22 mouse cellular contexts compared by ENCODE assay signal in genomic region chr16:14264504-14264903, GRCm38 (mm10). TPM values are rescaled to one million over a fixed set of nuclear protein-coding genes. Genes with fewer than 3 reads are reported as not detected.
A peak's percentile ranks its signal among the peaks of the same experiment; 100 is the strongest.
DNase-seq lines count a peak whose midpoint lies in the region; ATAC-seq and TF ChIP-seq lines count a peak whose summit lies in the region.
"Had no signal": no experiment of that assay in that cellular context is flagged by ENCODE, and none has a peak within 500 bp of the region (broad histone marks: within the 10 kb centered on the region; RNA-seq: fewer than 3 reads in every experiment).

No protein-coding gene starts in this region.

- peak; percentile 76 for ATAC-seq in lung, postnatal 0 days
- ATAC-seq: activated CD4-positive, CD25-positive, alpha-beta regulatory T cell, adult 4 months; CD4-positive, CD25-positive, alpha-beta regulatory T cell, adult 4 months; Patski had no signal

- TF ChIP-seq CTCF in lung, postnatal 0 days (IDR thresholded peaks at IDR 0.05) = no peak; the same call in 1 of the 2 replicates
- TF ChIP-seq CTCF in lung, adult 2 months (IDR thresholded peaks at IDR 0.05; ENCODE audit: insufficient read depth, low read length) = no peak
- TF ChIP-seq CTCF in bone marrow macrophage, adult 2 months (IDR thresholded peaks at IDR 0.05; ENCODE audit: low read depth, low read length) = no peak

- peak; percentile 77 for TF ChIP-seq EP300 in lung, postnatal 0 days (IDR thresholded peaks at IDR 0.05)

- no peak overlapping the region for H3K4me3 ChIP-seq in lung, postnatal 0 days (ENCODE audit: low read depth, low read length)
- H3K4me3 ChIP-seq in lung, adult 2 months (replicated peaks; ENCODE audit: extremely low read depth, low read depth, low read length) = no peak overlapping the region
- no peak overlapping the region for H3K4me3 ChIP-seq in bone marrow macrophage, adult 2 months (ENCODE audit: insufficient read depth, low read length)
- H3K4me3 ChIP-seq: embryonic facial prominence, embryonic 13.5 days; embryonic facial prominence, embryonic 15.5 days; erythroblast, embryonic 14.5 days; forebrain, embryonic 10.5 days; forebrain, embryonic 12.5 days had no signal

- TF ChIP-seq POLR2A in lung, adult 2 months (IDR thresholded peaks at IDR 0.05; ENCODE audit: borderline replicate concordance, extremely low read depth, low read depth, low read length) = no peak
- TF ChIP-seq POLR2A in bone marrow macrophage, adult 2 months (IDR thresholded peaks at IDR 0.05; ENCODE audit: borderline replicate concordance, low read depth, low read length) = no peak

- no peaks in the 10 kb centered on the region for H3K9me3 ChIP-seq in lung, postnatal 0 days (ENCODE audit: low read length)
- H3K9me3 ChIP-seq: embryonic facial prominence, embryonic 13.5 days; embryonic facial prominence, embryonic 15.5 days; forebrain, embryonic 10.5 days; forebrain, embryonic 12.5 days; G1E had no signal

- H3K4me2 ChIP-seq in lung, postnatal 0 days (replicated peaks; ENCODE audit: low read depth, low read length) = no peak overlapping the region
- H3K4me2 ChIP-seq: embryonic facial prominence, embryonic 13.5 days; embryonic facial prominence, embryonic 15.5 days; forebrain, embryonic 12.5 days had no signal

- peak overlapping the region; percentile 33; the same call in 1 of the 2 replicates for H3K27ac ChIP-seq in lung, postnatal 0 days (ENCODE audit: low read length)
- H3K27ac ChIP-seq in bone marrow macrophage, adult 2 months (ENCODE audit: insufficient read depth, low read depth, low read length) = peak overlapping the region; percentile 49
- H3K27ac ChIP-seq: embryonic facial prominence, embryonic 13.5 days; embryonic facial prominence, embryonic 15.5 days; forebrain, embryonic 10.5 days; forebrain, embryonic 12.5 days had no signal

- WGBS in lung, postnatal 0 days = 62% methylated on average over 2 of the region's 2 CpGs
- WGBS in lung, adult 2 months = 51% methylated on average over 2 of the region's 2 CpGs

- H3K9ac ChIP-seq in lung, postnatal 0 days (replicated peaks; ENCODE audit: low read depth) = no peak overlapping the region
- H3K9ac ChIP-seq: embryonic facial prominence, embryonic 13.5 days; embryonic facial prominence, embryonic 15.5 days; forebrain, embryonic 12.5 days had no signal

- H3K4me1 ChIP-seq in lung, postnatal 0 days (ENCODE audit: insufficient read depth, low read depth, low read length) = peaks cover 6% of the 10 kb centered on the region; the same call in 1 of the 2 replicates
- peaks cover 10% of the 10 kb centered on the region for H3K4me1 ChIP-seq in lung, adult 2 months (ENCODE audit: control insufficient read depth, insufficient read depth, low read length)
- peaks cover 19% of the 10 kb centered on the region for H3K4me1 ChIP-seq in bone marrow macrophage, adult 2 months (ENCODE audit: control insufficient read depth, insufficient read depth, low read length)
- H3K4me1 ChIP-seq: embryonic facial prominence, embryonic 13.5 days; embryonic facial prominence, embryonic 15.5 days; forebrain, embryonic 10.5 days; forebrain, embryonic 12.5 days had no signal

- no peaks in the 10 kb centered on the region for H3K27me3 ChIP-seq in lung, postnatal 0 days (replicated peaks; ENCODE audit: insufficient read depth, low read length)
- H3K27me3 ChIP-seq: embryonic facial prominence, embryonic 13.5 days; embryonic facial prominence, embryonic 15.5 days; forebrain, embryonic 12.5 days; Patski had no signal

- peak; percentile 18 for DNase-seq in lung, postnatal 0 days (ENCODE audit: low spot score)
- DNase-seq in lung, adult 2 months = no peak
- peak; percentile 63 for DNase-seq in lung, postnatal 36 days
- no peak for DNase-seq in right cerebral cortex, adult 18-20 months
- DNase-seq: adrenal gland, adult 8-10 months; B cell, adult 2 months; cerebellum, adult 11 months; cerebellum, adult 18-20 months; cerebellum, adult 8-10 months; cerebellum, adult 9-11 months; cerebellum, postnatal 36 days; embryo, embryonic 11 days had no signal

- no peaks in the 10 kb centered on the region for H3K36me3 ChIP-seq in lung, postnatal 0 days (ENCODE audit: insufficient read depth, low read length)
- H3K36me3 ChIP-seq: embryonic facial prominence, embryonic 13.5 days; embryonic facial prominence, embryonic 15.5 days; forebrain, embryonic 10.5 days; forebrain, embryonic 12.5 days; G1E had no signal

RNA-seq across cellular contexts. Expression of gene Myh11, which starts 26.7 kb away (rescaled TPM):
- polyA plus RNA-seq in lung, postnatal 0 days (2015; fragmentation: Nextera tagmentation; extraction: Ambion mirVana) = 15.1 and 20.7 TPM in 2 replicates
- polyA plus RNA-seq in lung, adult 2 months (2012; rRNA removed) = 25.1 and 42.6 TPM in 2 replicates
- polyA plus RNA-seq in bone marrow macrophage, adult 2 months (2012; ENCODE audit: insufficient read depth, insufficient read length, missing spikeins) = not detected in 2 replicates
- polyA plus RNA-seq: activated CD4-positive, CD25-positive, alpha-beta regulatory T cell, adult 4 months; CD4-positive, CD25-positive, alpha-beta regulatory T cell, adult 4 months had no signal

RNA-seq across cellular contexts. Expression of gene Fopnl, which starts 52.7 kb away (rescaled TPM):
- 89.2 and 91.4 TPM in 2 replicates for polyA plus RNA-seq in lung, postnatal 0 days (2015; fragmentation: Nextera tagmentation; extraction: Ambion mirVana)
- 21.0 and 33.3 TPM in 2 replicates for polyA plus RNA-seq in lung, adult 2 months (2012; rRNA removed)
- polyA plus RNA-seq in bone marrow macrophage, adult 2 months (2012; ENCODE audit: insufficient read depth, insufficient read length, missing spikeins) = 42.1 and 52.6 TPM in 2 replicates

Comparison
In these comparisons a context has a peak if more than half of its experiments do, and no peak if none do; other contexts are left out.
1. DNase-seq: peak in lung, postnatal 0 days (single experiment) and lung, postnatal 36 days (single experiment); none in lung, adult 2 months (single experiment) and right cerebral cortex, adult 18-20 months (single experiment).
2. RNA of gene Myh11, which starts 26.7 kb away (polyA plus RNA-seq): 25.1 to 42.6 TPM in lung, adult 2 months and 15.1 to 20.7 TPM in lung, postnatal 0 days; not detected in bone marrow macrophage, adult 2 months; every median in the first group is over 10 times any median in the second.